Mouse (Mus musculus): Measurements from ENCODE around the gene Tsg101. TPM values are rescaled to one million over a fixed set of nuclear protein-coding genes. Genes with fewer than 3 reads are reported as not detected.

Gene Tsg101
- total RNA-seq, 4 experiments from 2014 or later: 68.8 to 80.3 (median 76.1) TPM

Other genes with a start within 250 kb of the Tsg101 start
- gene Tph1, start 247.4 kb downstream of the Tsg101 start, total RNA-seq (2022): under 1 TPM; 0.23 to 0.80 (median 0.56) TPM
- 1 to 10 TPM; 7.4 to 9.9 (median 8.8) TPM for gene Saal1, start 209.3 kb downstream of the Tsg101 start, total RNA-seq (2022)
- gene Saa3, start 204.3 kb downstream of the Tsg101 start, total RNA-seq (2022): under 1 TPM in 1 of 4 experiments, not detected in 3; 0.40 TPM
- not detected for gene Saa4, start 187.4 kb downstream of the Tsg101 start, total RNA-seq (2022)
- gene Saa1, start 177.0 kb downstream of the Tsg101 start, total RNA-seq (2022): not detected
- not detected for gene Saa2, start 168.2 kb downstream of the Tsg101 start, total RNA-seq (2022)
- 10 to 100 TPM; 13.8 to 19.3 (median 16.5) TPM for gene Hps5, start 123.9 kb downstream of the Tsg101 start, total RNA-seq (2022)
- 10 to 100 TPM; 35.7 to 41.7 (median 37.8) TPM for gene Gtf2h1, start 123.9 kb downstream of the Tsg101 start, total RNA-seq (2022)
- 100 to 1,000 TPM; 313 to 352 (median 334) TPM for gene Ldha, start 78.5 kb downstream of the Tsg101 start, total RNA-seq (2022)
- gene Ldhc, start 58.8 kb downstream of the Tsg101 start, total RNA-seq (2022): not detected
- 10 to 100 TPM; 11.0 to 20.4 (median 19.1) TPM for gene Uevld, start 38.6 kb upstream of the Tsg101 start, total RNA-seq (2022)
- not detected for gene Gm9999, start 63.6 kb upstream of the Tsg101 start, total RNA-seq (2022)
- 10 to 100 TPM; 14.0 to 16.1 (median 15.1) TPM for gene Spty2d1, start 88.4 kb upstream of the Tsg101 start, total RNA-seq (2022)
- 10 to 100 TPM; 18.5 to 19.6 (median 19.0) TPM for gene Tmem86a, start 130.6 kb upstream of the Tsg101 start, total RNA-seq (2022)
- gene Ptpn5, start 213.7 kb upstream of the Tsg101 start, total RNA-seq (2022): 100 to 1,000 TPM; 190 to 224 (median 202) TPM

Data from left cerebral cortex, adult 8-10 months (tissue).